Mouse (Mus musculus) MN1 (cell line): ENCODE data around the gene Xpo5.
A peak's percentile ranks its signal among the peaks of the same experiment; 100 is the strongest.

Source experiments
- DNase-seq: peaks from one replicate; pipeline ENCODE4 v3.0.0-alpha.2; 2016; ENCODE audit warnings: low spot score

Xpo5 gene

GRCm38 (mm10) chr17:46258279-46259053 lies 55.9 kb downstream of the Xpo5 start:
- DNase-seq: peak; percentile 86

- no peak for DNase-seq
These were observed 57.1 kb downstream of the Xpo5 start for GRCm38 (mm10) chr17:46259675-46260074.

GRCm38 (mm10) chr17:46262201-46262694 lies 59.7 kb downstream of the Xpo5 start:
- DNase-seq: peak; percentile 80

GRCm38 (mm10) chr17:46265502-46265901 lies 62.9 kb downstream of the Xpo5 start:
- DNase-seq: no peak

- peak; percentile 87 for DNase-seq
These were observed 63.5 kb downstream of the Xpo5 start for GRCm38 (mm10) chr17:46265918-46266618.

GRCm38 (mm10) chr17:46266986-46267385 lies 64.4 kb downstream of the Xpo5 start:
- DNase-seq: no peak

GRCm38 (mm10) chr17:46267511-46267910 lies 64.9 kb downstream of the Xpo5 start:
- DNase-seq: no peak

GRCm38 (mm10) chr17:46268026-46268720 lies 65.6 kb downstream of the Xpo5 start:
- no peak for DNase-seq

GRCm38 (mm10) chr17:46269771-46270534 lies 67.4 kb downstream of the Xpo5 start:
- no peak for DNase-seq

- DNase-seq: no peak
These were observed 69.5 kb downstream of the Xpo5 start for GRCm38 (mm10) chr17:46272058-46272457.

- no peak for DNase-seq
These were observed 70.1 kb downstream of the Xpo5 start for GRCm38 (mm10) chr17:46272675-46273074.

GRCm38 (mm10) chr17:46273803-46274236 lies 71.2 kb downstream of the Xpo5 start:
- DNase-seq: no peak

- DNase-seq: no peak
These were observed 71.9 kb downstream of the Xpo5 start for GRCm38 (mm10) chr17:46274465-46274864.

- no peak for DNase-seq
These were observed 72.5 kb downstream of the Xpo5 start for GRCm38 (mm10) chr17:46275034-46275433.

- no peak for DNase-seq
These were observed 72.9 kb downstream of the Xpo5 start for GRCm38 (mm10) chr17:46275506-46275905.

- no peak for DNase-seq
These were observed 75.0 kb downstream of the Xpo5 start for GRCm38 (mm10) chr17:46277586-46277985.

GRCm38 (mm10) chr17:46278011-46278765 lies 75.6 kb downstream of the Xpo5 start:
- DNase-seq: no peak

- DNase-seq: peak; percentile 91
These were observed 80.0 kb downstream of the Xpo5 start, which contains the start of gene Tjap1 for GRCm38 (mm10) chr17:46282483-46283123. Tjap1 (minus strand) TSS chr17:46283026.

- DNase-seq: no peak
These were observed 80.6 kb downstream of the Xpo5 start for GRCm38 (mm10) chr17:46283140-46283539.

- no peak for DNase-seq
These were observed 81.3 kb downstream of the Xpo5 start for GRCm38 (mm10) chr17:46283911-46284310.
